Mouse (Mus musculus) midbrain, embryonic 16.5 days (tissue): ENCODE data around the gene Tma7. TPM values are rescaled to one million over a fixed set of nuclear protein-coding genes. Genes with fewer than 3 reads are reported as not detected.
A peak's percentile ranks its signal among the peaks of the same experiment; 100 is the strongest.

Experiments
- ATAC-seq: fragments of 200-750 bp; cut with Nextera tagmentation; 2 replicates; pipeline ENCODE4 v1.8.0; 2017; ENCODE audit warnings: moderate TSS enrichment
- H3K27ac ChIP-seq: fragments of 300-500 bp; sonication (generic); 2 replicates; pipeline ENCODE4 v1.5.1; 2014; ENCODE audit warnings: mild to moderate bottlenecking, low read length, mixed read lengths
- H3K27me3 ChIP-seq: fragments of 300-500 bp; sonication (generic); 2 replicates; pipeline ENCODE4 v1.6.1; 2014; ENCODE audit warnings: low read depth, low read length, mixed read lengths; ENCODE audit not compliant: control insufficient read depth, insufficient read depth
- H3K36me3 ChIP-seq: fragments of 300-500 bp; sonication (generic); 2 replicates; pipeline ENCODE4 v1.6.1; 2014; ENCODE audit warnings: mild to moderate bottlenecking, low read length, moderate library complexity, mixed read lengths; ENCODE audit not compliant: control insufficient read depth, insufficient read depth
- H3K4me1 ChIP-seq: fragments of 300-500 bp; sonication (generic); 2 replicates; pipeline ENCODE4 v1.6.1; 2014; ENCODE audit warnings: mild to moderate bottlenecking, low read length, mixed read lengths; ENCODE audit not compliant: control insufficient read depth, insufficient read depth
- H3K4me2 ChIP-seq: fragments of 300-500 bp; sonication (generic); 2 replicates; pipeline ENCODE4 v1.6.1; 2014; ENCODE audit warnings: mild to moderate bottlenecking, low read length, mixed read lengths
- H3K4me3 ChIP-seq: fragments of 300-500 bp; sonication (generic); 2 replicates; pipeline ENCODE4 v1.5.1; 2014; ENCODE audit warnings: low read depth, mild to moderate bottlenecking, low read length, moderate library complexity, mixed read lengths
- H3K9ac ChIP-seq: fragments of 300-500 bp; sonication (generic); 2 replicates; pipeline ENCODE4 v1.6.1; 2014; ENCODE audit warnings: low read depth, low read length, mixed read lengths
- H3K9me3 ChIP-seq: fragments of 300-500 bp; sonication (generic); replicated peaks from 2 replicates; pipeline ENCODE4 v1.6.1; 2014; ENCODE audit warnings: mild to moderate bottlenecking, low read length, mixed read lengths; ENCODE audit not compliant: control insufficient read depth, poor library complexity, severe bottlenecking
- WGBS: fragments of 180-500 bp; shearing (Covaris S2); extraction: QIAGEN DNeasy Blood & Tissue Kit; methylation state at CpG from one replicate; pipeline ENCODE4 v1.1.7; 2014; 5-methylcytosine and 5-hydroxymethylcytosine counted together
- polyA plus RNA-seq: library from polyadenylated mRNA; unstranded; fragments of >200 nt; fragmentation: Nextera tagmentation; extraction: Ambion mirVana; gene quantifications from 2 replicates; pipeline ENCODE4 v1.2.1, GENCODE M21; 2015

Gene Tma7
- polyA plus RNA-seq, 1 experiment from 2014 or later = 674 TPM

DNA sequence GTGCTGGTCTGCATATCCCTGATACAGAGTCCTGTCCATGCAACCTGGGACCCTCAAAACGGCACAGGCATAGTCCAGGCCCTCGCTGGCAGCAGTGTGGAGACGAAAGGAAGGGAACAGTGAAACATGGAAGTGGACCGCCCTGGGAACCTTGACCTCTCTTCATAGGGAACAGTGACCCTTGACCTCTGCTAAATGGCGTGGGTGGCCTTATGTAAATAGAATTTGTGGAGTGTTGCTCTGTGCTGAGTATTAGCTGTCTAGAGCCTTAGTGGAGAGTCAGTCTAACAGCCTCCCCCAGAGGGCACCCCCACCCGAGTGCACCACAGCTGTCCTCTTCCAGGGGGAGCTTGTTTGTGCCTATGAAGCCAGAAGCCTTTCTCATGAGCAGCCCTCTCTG, 10.4 kb upstream of the Tma7 start:
- no peak overlapping the region for H3K9ac ChIP-seq
- H3K4me3 ChIP-seq = no peak overlapping the region
- no peak overlapping the region for H3K4me2 ChIP-seq
- peaks cover 31% of the 10 kb centered on the region for H3K4me1 ChIP-seq
- no peaks in the 10 kb centered on the region for H3K27me3 ChIP-seq
- H3K36me3 ChIP-seq = peaks cover 9% of the 10 kb centered on the region
- no peak for ATAC-seq
- 0 out of 2 replicates have a peak overlapping the region, but pooled peaks have one; percentile 13 for H3K27ac ChIP-seq
- 28% methylated on average over 6 of the region's 6 CpGs for WGBS
- H3K9me3 ChIP-seq = no peaks in the 10 kb centered on the region

GRCm38 (mm10) chr9:109091802-109092201, 9.4 kb upstream of the Tma7 start:
- no peaks in the 10 kb centered on the region for H3K27me3 ChIP-seq
- H3K4me2 ChIP-seq = no peak overlapping the region
- peaks cover 9% of the 10 kb centered on the region for H3K36me3 ChIP-seq
- no peak overlapping the region for H3K27ac ChIP-seq
- H3K4me3 ChIP-seq = no peak overlapping the region
- no peaks in the 10 kb centered on the region for H3K9me3 ChIP-seq
- no peak for ATAC-seq
- H3K4me1 ChIP-seq = peaks cover 21% of the 10 kb centered on the region
- WGBS = 93% methylated on average over 8 of the region's 8 CpGs
- no peak overlapping the region for H3K9ac ChIP-seq

DNA sequence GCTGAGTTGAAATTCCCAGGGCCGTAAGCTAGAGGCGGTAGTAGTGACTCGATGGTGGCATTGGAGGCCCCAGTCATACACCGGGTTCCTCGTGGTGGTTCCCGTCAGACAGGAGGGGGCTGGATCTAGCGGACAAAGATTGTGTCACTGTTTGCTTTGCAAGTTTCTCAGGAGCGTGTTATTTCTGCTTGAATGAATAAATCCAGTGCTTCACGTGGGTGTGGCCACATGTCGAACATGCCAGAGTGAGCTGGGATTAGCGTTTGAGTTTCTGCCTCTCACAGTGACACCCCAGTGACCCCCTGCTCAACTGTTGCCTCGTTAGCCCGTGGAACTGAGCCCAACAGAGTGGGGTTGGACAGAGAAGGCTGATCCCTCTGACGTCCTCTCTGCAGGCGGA, 8.1 kb upstream of the Tma7 start:
- no peak overlapping the region for H3K9ac ChIP-seq
- no peak overlapping the region for H3K27ac ChIP-seq
- no peak overlapping the region for H3K4me2 ChIP-seq
- WGBS = 40% methylated on average over 15 of the region's 15 CpGs
- H3K27me3 ChIP-seq = no peaks in the 10 kb centered on the region
- no peak for ATAC-seq
- peaks cover 12% of the 10 kb centered on the region for H3K4me1 ChIP-seq
- H3K4me3 ChIP-seq = no peak overlapping the region
- H3K9me3 ChIP-seq = no peaks in the 10 kb centered on the region
- peaks cover 9% of the 10 kb centered on the region for H3K36me3 ChIP-seq

- Histone ChIP-seq H3K27ac (no peak overlapping the region), H3K4me1 (peaks cover 6% of the 10 kb centered on the region), H3K27me3 (no peaks in the 10 kb centered on the region), H3K9ac (no peak overlapping the region), H3K4me3 (no peak overlapping the region), H3K9me3 (no peaks in the 10 kb centered on the region), H3K36me3 (peaks cover 9% of the 10 kb centered on the region), H3K4me2 (no peak overlapping the region)
- no peak for ATAC-seq
- WGBS = 4% methylated on average over 5 of the region's 5 CpGs
These were observed 5.6 kb upstream of the Tma7 start for GRCm38 (mm10) chr9:109087987-109088386.

GRCm38 (mm10) chr9:109084922-109085321, 2.5 kb upstream of the Tma7 start:
- Histone ChIP-seq H3K9me3 (no peaks in the 10 kb centered on the region), H3K27me3 (no peaks in the 10 kb centered on the region), H3K4me1 (peaks cover 20% of the 10 kb centered on the region), H3K27ac (no peak overlapping the region), H3K9ac (no peak overlapping the region), H3K4me3 (no peak overlapping the region), H3K4me2 (no peak overlapping the region), H3K36me3 (peaks cover 2% of the 10 kb centered on the region)
- 13% methylated on average over 2 of the region's 2 CpGs for WGBS
- ATAC-seq = no peak

DNA sequence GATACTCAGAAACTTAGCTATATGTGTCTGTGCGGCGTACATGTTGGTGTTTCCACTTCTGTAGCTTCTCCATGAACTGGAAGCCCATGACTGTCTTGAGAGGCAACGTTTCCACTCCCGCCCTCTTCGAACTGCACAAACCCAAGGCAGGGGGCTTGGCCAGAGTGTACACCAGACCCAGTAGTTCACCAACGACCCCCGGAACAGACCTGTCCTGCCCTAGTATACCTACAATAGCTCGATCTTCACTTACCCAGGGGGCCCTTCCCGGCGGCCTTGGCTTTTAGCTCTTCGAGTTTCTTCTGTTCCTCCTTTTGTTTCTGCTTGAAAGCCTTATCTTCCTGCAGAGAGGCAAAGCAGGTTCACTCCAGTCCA, 651 bp downstream of the Tma7 start:
- peaks cover 20% of the 10 kb centered on the region for H3K4me1 ChIP-seq
- H3K9ac ChIP-seq = peak overlapping the region; percentile 83
- peak overlapping the region; percentile 81 for H3K27ac ChIP-seq
- H3K4me2 ChIP-seq = peak overlapping the region; percentile 74
- H3K9me3 ChIP-seq = no peaks in the 10 kb centered on the region
- H3K36me3 ChIP-seq = peaks cover 6% of the 10 kb centered on the region
- peak overlapping the region; percentile 74 for H3K4me3 ChIP-seq
- H3K27me3 ChIP-seq = no peaks in the 10 kb centered on the region
- ATAC-seq = peak; percentile 54
- WGBS = 4% methylated on average over 11 of the region's 11 CpGs

DNA sequence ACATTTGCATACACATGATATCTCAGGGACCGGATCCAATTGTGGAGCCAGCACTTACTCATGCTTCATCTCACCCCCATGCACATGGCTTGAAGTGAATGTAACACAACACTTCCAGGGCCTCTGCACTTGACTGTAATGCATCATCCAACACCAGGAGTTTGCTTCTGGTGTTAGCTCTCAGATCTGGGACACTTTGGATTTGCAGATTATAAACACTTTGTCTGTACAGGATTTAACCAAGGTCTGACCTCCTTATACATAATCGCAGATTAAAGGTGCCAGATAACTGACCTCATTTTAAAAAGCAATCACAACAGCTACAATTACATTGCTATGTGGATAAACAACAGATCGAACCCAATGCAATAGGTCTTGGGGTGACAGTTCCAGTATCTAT, 1.9 kb downstream of the Tma7 start:
- H3K27me3 ChIP-seq = no peaks in the 10 kb centered on the region
- no peak for ATAC-seq
- H3K4me2 ChIP-seq = no peak overlapping the region; the same call in 1 of the 2 replicates
- WGBS = 97% methylated on average over 3 of the region's 3 CpGs
- no peak overlapping the region for H3K4me3 ChIP-seq
- peaks cover 20% of the 10 kb centered on the region for H3K4me1 ChIP-seq
- no peak overlapping the region for H3K27ac ChIP-seq
- H3K9me3 ChIP-seq = no peaks in the 10 kb centered on the region
- H3K9ac ChIP-seq = no peak overlapping the region
- H3K36me3 ChIP-seq = peaks cover 6% of the 10 kb centered on the region

- Histone ChIP-seq H3K27me3 (no peaks in the 10 kb centered on the region), H3K4me3 (peak within 1 kb of the TSS; percentile 87), H3K4me1 (peaks cover 22% of the 10 kb centered on the region), H3K36me3 (peaks cover 6% of the 10 kb centered on the region), H3K27ac (peak within 1 kb of the TSS; percentile 83), H3K9me3 (no peaks in the 10 kb centered on the region), H3K9ac (peak within 1 kb of the TSS; percentile 91), H3K4me2 (peak within 1 kb of the TSS; percentile 93)
- WGBS = under 1% methylated on average over 57 of the region's 57 CpGs
- peak; percentile 99 for ATAC-seq
These were observed 8.5 kb downstream of the Tma7 start, which contains the start of gene Atrip for GRCm38 (mm10) chr9:109073661-109074573. TSS of gene Atrip (minus strand) at chr9:109074124.

- ATAC-seq = no peak
- H3K4me2 ChIP-seq = no peak overlapping the region
- H3K9ac ChIP-seq = no peak overlapping the region
- peaks cover 15% of the 10 kb centered on the region for H3K4me1 ChIP-seq
- no peaks in the 10 kb centered on the region for H3K27me3 ChIP-seq
- peaks cover 37% of the 10 kb centered on the region for H3K36me3 ChIP-seq
- WGBS = 93% methylated on average over 3 of the region's 3 CpGs
- H3K27ac ChIP-seq = no peak overlapping the region
- H3K9me3 ChIP-seq = no peaks in the 10 kb centered on the region
- no peak overlapping the region for H3K4me3 ChIP-seq
These were observed 14.2 kb downstream of the Tma7 start for GRCm38 (mm10) chr9:109068095-109068735.
